Mouse (Mus musculus): ENCODE data around the gene Ntrk3. TPM values are rescaled to one million over a fixed set of nuclear protein-coding genes. Genes with fewer than 3 reads are reported as not detected.

Gene Ntrk3
- polyA plus RNA-seq, 1 experiment = 91.5 TPM

DNA sequence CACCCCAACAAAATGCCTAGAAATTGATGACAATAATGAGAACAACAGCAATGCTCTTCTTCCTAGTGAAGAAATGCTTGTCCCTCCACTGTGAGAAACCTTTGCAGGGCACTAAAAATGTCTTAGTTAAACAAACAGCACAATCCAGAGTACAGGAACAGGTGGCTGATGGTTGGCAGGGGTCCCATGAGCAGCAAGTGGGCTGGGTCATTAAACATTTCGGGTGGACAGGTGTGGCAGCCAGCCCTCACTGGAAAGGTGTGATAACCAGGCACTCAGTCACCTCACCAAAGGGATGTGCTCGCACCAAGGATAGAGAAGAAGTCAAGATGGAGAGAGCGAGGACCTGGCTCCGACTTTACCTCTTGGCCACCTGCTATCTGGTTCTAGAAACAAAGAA, 306.2 kb downstream of the Ntrk3 start:
- Histone ChIP-seq H3K4me3 (replicated peaks; ENCODE audit: insufficient read depth, low read depth, low read length) (no peak overlapping the region), H3K27ac (ENCODE audit: insufficient read depth, low read length) (no peak overlapping the region), H3K27me3 (ENCODE audit: control insufficient read depth, insufficient read depth, low read length) (no peaks in the 10 kb centered on the region), H3K4me1 (ENCODE audit: control insufficient read depth, insufficient read depth, low read length) (peaks cover 13% of the 10 kb centered on the region)
- DNase-seq = peak; percentile 64 to 66
- WGBS = 53% methylated on average over 4 of the region's 4 CpGs
- no peak for TF ChIP-seq CTCF (IDR thresholded peaks at IDR 0.05; ENCODE audit: borderline replicate concordance, insufficient read depth, low read depth, low read length)
- TF ChIP-seq POLR2A (IDR thresholded peaks at IDR 0.05; ENCODE audit: borderline replicate concordance, insufficient read depth, low read length) = no peak

DNA sequence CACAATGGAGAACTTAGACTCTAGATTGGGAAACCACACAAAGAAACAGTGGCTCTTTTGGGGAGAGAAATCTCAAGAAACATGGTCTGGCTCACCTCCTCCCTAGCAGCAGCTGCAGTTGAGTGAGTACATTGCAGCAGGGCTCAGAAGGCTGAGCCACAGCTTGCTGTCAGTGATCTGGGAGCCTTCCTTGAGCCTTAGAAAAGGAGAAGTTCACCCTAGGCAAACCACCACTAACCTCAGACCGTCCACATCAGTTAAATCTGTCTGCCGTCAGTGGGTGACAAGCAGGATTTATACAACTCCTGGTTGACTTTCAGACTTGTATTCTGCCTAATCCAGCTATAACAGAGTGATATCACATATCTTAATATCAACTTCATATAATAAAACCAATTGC, 325.6 kb downstream of the Ntrk3 start:
- Histone ChIP-seq H3K4me1 (ENCODE audit: control insufficient read depth, insufficient read depth, low read length) (peaks cover 4% of the 10 kb centered on the region; the same call in 1 of the 2 replicates), H3K4me3 (replicated peaks; ENCODE audit: insufficient read depth, low read depth, low read length) (no peak overlapping the region), H3K27me3 (ENCODE audit: control insufficient read depth, insufficient read depth, low read length) (no peaks in the 10 kb centered on the region), H3K27ac (ENCODE audit: insufficient read depth, low read length) (no peak overlapping the region)
- TF ChIP-seq CTCF (IDR thresholded peaks at IDR 0.05; ENCODE audit: borderline replicate concordance, insufficient read depth, low read depth, low read length) (no peak), POLR2A (IDR thresholded peaks at IDR 0.05; ENCODE audit: borderline replicate concordance, insufficient read depth, low read length) (no peak)
- no peak for DNase-seq
- WGBS = 95% methylated on average over 2 of the region's 2 CpGs

- H3K4me3 ChIP-seq (replicated peaks; ENCODE audit: insufficient read depth, low read depth, low read length) = no peak overlapping the region
- no peak overlapping the region for H3K27ac ChIP-seq (ENCODE audit: insufficient read depth, low read length)
- peaks cover 4% of the 10 kb centered on the region; the same call in 1 of the 2 replicates for H3K4me1 ChIP-seq (ENCODE audit: control insufficient read depth, insufficient read depth, low read length)
- WGBS = 58% methylated on average over 5 of the region's 5 CpGs
- no peak for DNase-seq
- TF ChIP-seq POLR2A (IDR thresholded peaks at IDR 0.05; ENCODE audit: borderline replicate concordance, insufficient read depth, low read length) (no peak), CTCF (IDR thresholded peaks at IDR 0.05; ENCODE audit: borderline replicate concordance, insufficient read depth, low read depth, low read length) (no peak)
- no peaks in the 10 kb centered on the region for H3K27me3 ChIP-seq (ENCODE audit: control insufficient read depth, insufficient read depth, low read length)
Observed at GRCm38 (mm10) chr7:78409970-78410369, 327.8 kb downstream of the Ntrk3 start.

DNA sequence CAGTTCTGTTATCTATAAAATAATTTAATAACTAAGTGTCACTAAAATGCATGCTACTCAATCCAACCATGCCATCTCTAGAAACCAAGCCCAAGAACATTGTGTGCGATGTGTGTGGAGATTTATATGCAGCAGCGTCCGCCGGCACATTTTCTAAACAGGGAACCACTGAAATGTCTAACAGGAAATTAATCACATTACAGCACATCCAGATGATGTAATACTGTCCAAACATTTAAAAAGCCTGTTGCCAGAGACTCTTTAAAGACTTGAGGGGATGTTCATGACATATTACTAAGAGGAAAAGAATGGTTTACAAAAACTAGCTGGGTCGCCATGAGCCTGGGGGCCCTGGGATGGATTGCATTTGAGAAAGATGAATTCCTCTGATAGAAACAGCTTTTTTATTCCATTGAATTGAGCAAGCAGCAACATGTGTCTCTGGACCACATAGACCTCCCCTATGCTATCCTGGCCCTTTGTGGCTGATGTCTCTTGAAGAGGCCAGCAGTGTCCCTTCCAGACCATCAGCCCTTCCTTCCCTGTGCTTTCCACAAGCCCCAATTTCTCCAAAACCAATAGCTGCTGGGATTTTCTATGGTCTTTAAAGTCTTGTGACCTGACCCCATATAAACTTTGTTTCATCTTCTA, 331.0 kb downstream of the Ntrk3 start:
- Histone ChIP-seq H3K4me3 (replicated peaks; ENCODE audit: insufficient read depth, low read depth, low read length) (no peak overlapping the region), H3K27me3 (ENCODE audit: control insufficient read depth, insufficient read depth, low read length) (no peaks in the 10 kb centered on the region), H3K27ac (ENCODE audit: insufficient read depth, low read length) (no peak overlapping the region), H3K4me1 (ENCODE audit: control insufficient read depth, insufficient read depth, low read length) (peaks cover 8% of the 10 kb centered on the region)
- TF ChIP-seq CTCF (IDR thresholded peaks at IDR 0.05; ENCODE audit: borderline replicate concordance, insufficient read depth, low read depth, low read length) (no peak), POLR2A (IDR thresholded peaks at IDR 0.05; ENCODE audit: borderline replicate concordance, insufficient read depth, low read length) (no peak)
- no peak for DNase-seq
- 98% methylated on average over 5 of the region's 5 CpGs for WGBS

DNA sequence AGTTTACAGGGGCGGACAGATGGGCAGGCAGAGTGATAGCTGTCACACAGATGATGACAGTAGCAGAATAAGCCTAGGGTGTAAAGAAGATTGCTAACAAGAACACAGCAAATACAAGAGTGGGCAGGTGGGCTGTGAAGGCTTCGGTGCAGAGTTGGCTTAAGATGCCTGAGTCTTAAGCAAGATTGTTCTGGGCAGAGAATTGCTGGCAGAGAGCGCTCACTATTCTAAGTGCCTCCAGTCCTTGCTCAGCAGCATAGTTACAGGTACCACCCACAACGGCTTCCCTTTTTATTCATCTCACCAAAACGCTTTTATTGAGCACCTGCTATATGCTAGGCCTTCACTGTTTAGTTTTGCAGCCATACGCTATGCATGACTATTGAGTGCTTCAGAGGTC, 333.3 kb downstream of the Ntrk3 start:
- TF ChIP-seq POLR2A (IDR thresholded peaks at IDR 0.05; ENCODE audit: borderline replicate concordance, insufficient read depth, low read length) = no peak
- TF ChIP-seq CTCF (IDR thresholded peaks at IDR 0.05; ENCODE audit: borderline replicate concordance, insufficient read depth, low read depth, low read length) = no peak
- Histone ChIP-seq H3K4me3 (replicated peaks; ENCODE audit: insufficient read depth, low read depth, low read length) (no peak overlapping the region), H3K27me3 (ENCODE audit: control insufficient read depth, insufficient read depth, low read length) (no peaks in the 10 kb centered on the region), H3K27ac (ENCODE audit: insufficient read depth, low read length) (no peak overlapping the region), H3K4me1 (ENCODE audit: control insufficient read depth, insufficient read depth, low read length) (peaks cover 6% of the 10 kb centered on the region)
- peak in 1 of 2 experiments; percentile 7 for DNase-seq
- 93% methylated on average over 6 of the region's 6 CpGs for WGBS

- H3K27ac ChIP-seq (ENCODE audit: insufficient read depth, low read length) = no peak overlapping the region
- TF ChIP-seq POLR2A (IDR thresholded peaks at IDR 0.05; ENCODE audit: borderline replicate concordance, insufficient read depth, low read length) (no peak), CTCF (IDR thresholded peaks at IDR 0.05; ENCODE audit: borderline replicate concordance, insufficient read depth, low read depth, low read length) (no peak)
- WGBS = 88% methylated on average over 3 of the region's 3 CpGs
- H3K4me1 ChIP-seq (ENCODE audit: control insufficient read depth, insufficient read depth, low read length) = peaks cover 9% of the 10 kb centered on the region
- DNase-seq = no peak
- H3K4me3 ChIP-seq (replicated peaks; ENCODE audit: insufficient read depth, low read depth, low read length) = no peak overlapping the region
- H3K27me3 ChIP-seq (ENCODE audit: control insufficient read depth, insufficient read depth, low read length) = no peaks in the 10 kb centered on the region
Observed at GRCm38 (mm10) chr7:78402495-78402894, 335.3 kb downstream of the Ntrk3 start.

- peaks cover 13% of the 10 kb centered on the region for H3K4me1 ChIP-seq (ENCODE audit: control insufficient read depth, insufficient read depth, low read length)
- no peaks in the 10 kb centered on the region for H3K27me3 ChIP-seq (ENCODE audit: control insufficient read depth, insufficient read depth, low read length)
- no peak overlapping the region for H3K4me3 ChIP-seq (replicated peaks; ENCODE audit: insufficient read depth, low read depth, low read length)
- DNase-seq = peak; percentile 19 to 37
- TF ChIP-seq POLR2A (IDR thresholded peaks at IDR 0.05; ENCODE audit: borderline replicate concordance, insufficient read depth, low read length) (no peak), CTCF (IDR thresholded peaks at IDR 0.05; ENCODE audit: borderline replicate concordance, insufficient read depth, low read depth, low read length) (no peak)
- no peak overlapping the region for H3K27ac ChIP-seq (ENCODE audit: insufficient read depth, low read length)
- WGBS = 54% methylated on average over 4 of the region's 4 CpGs
Observed at GRCm38 (mm10) chr7:78400219-78400618, 337.6 kb downstream of the Ntrk3 start.

- TF ChIP-seq POLR2A (IDR thresholded peaks at IDR 0.05; ENCODE audit: borderline replicate concordance, insufficient read depth, low read length) = no peak
- TF ChIP-seq CTCF (IDR thresholded peaks at IDR 0.05; ENCODE audit: borderline replicate concordance, insufficient read depth, low read depth, low read length) = no peak
- DNase-seq = no peak
- Histone ChIP-seq H3K4me1 (ENCODE audit: control insufficient read depth, insufficient read depth, low read length) (peaks cover 13% of the 10 kb centered on the region), H3K27me3 (ENCODE audit: control insufficient read depth, insufficient read depth, low read length) (no peaks in the 10 kb centered on the region), H3K4me3 (replicated peaks; ENCODE audit: insufficient read depth, low read depth, low read length) (no peak overlapping the region), H3K27ac (ENCODE audit: insufficient read depth, low read length) (no peak overlapping the region)
Observed at GRCm38 (mm10) chr7:78398377-78398776, 339.4 kb downstream of the Ntrk3 start.

Data from cerebellum, adult 2 months (tissue).